Mouse (Mus musculus): ENCODE measurements around the gene Mier1. TPM values are rescaled to one million over a fixed set of nuclear protein-coding genes. Genes with fewer than 3 reads are reported as not detected.

Mier1 gene
- polyA plus RNA-seq, 1 experiment from 2014 or later, result 41.3 TPM

DNA sequence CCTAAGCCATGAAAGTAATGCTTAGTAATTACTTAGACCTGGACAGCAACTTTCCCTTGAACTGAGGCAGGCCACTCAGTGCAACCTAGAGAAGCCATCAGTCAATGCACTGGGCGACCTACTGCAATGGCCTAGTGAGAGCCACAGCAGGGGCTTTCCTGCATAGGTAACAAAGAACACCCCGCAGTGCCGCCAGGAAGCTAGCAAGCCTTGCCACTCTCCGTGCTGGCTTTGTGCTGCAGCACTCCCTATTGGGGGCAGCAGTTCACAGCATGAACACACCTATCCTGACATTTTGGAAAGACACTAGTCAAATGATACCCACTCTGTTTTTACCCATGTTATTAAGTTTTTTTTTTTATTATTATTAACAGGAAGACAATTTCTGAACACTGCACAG is 84.9 kb downstream of the Mier1 start:
- Histone ChIP-seq H3K9ac (ENCODE audit: low read depth, low read length) (no peak overlapping the region), H3K4me3 (ENCODE audit: low read depth, low read length) (no peak overlapping the region), H3K36me3 (ENCODE audit: control insufficient read depth, insufficient read depth, low read length) (peaks cover 8% of the 10 kb centered on the region; the same call in 1 of the 2 replicates), H3K27ac (ENCODE audit: low read depth, low read length) (no peak overlapping the region), H3K27me3 (replicated peaks; ENCODE audit: control insufficient read depth, insufficient read depth, low read length) (no peaks in the 10 kb centered on the region), H3K4me1 (replicated peaks; ENCODE audit: control insufficient read depth, insufficient read depth, low read length) (no peaks in the 10 kb centered on the region), H3K9me3 (ENCODE audit: control insufficient read depth, low read length) (no peaks in the 10 kb centered on the region), H3K4me2 (no peak overlapping the region)
- 56% methylated on average over 4 of the region's 4 CpGs for WGBS
- no peak for ATAC-seq (replicated peaks; ENCODE audit: low FRiP score)
- DNase-seq (ENCODE audit: low spot score), result no peak

DNA sequence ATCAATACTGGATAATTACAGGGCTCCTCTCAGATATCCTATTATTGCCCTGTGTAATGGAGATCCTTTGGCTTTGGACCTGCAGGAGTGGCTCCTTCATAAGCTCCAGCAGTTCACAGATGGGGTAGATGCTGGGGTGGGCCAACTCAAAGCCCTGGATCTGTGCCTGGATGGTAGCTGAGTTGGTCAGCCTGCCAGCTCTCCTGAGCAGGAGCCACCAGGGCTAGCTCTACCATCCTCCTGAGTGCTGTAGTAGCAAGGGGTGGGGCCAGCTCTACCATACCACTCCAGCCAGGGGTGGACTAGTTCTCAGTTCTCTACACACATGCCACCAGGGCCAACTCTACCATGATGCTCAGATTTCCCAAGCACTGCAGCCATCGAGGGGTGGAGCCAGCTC is 85.9 kb downstream of the Mier1 start:
- H3K9me3 ChIP-seq (ENCODE audit: control insufficient read depth, low read length), result no peaks in the 10 kb centered on the region
- H3K4me3 ChIP-seq (ENCODE audit: low read depth, low read length), result no peak overlapping the region
- ATAC-seq (replicated peaks; ENCODE audit: low FRiP score) (peak; percentile 31; the same call in 1 of the 2 replicates), DNase-seq (ENCODE audit: low spot score) (no peak)
- H3K4me1 ChIP-seq (replicated peaks; ENCODE audit: control insufficient read depth, insufficient read depth, low read length), result no peaks in the 10 kb centered on the region
- WGBS, result 83% methylated on average over 1 of the region's 1 CpGs
- H3K4me2 ChIP-seq, result no peak overlapping the region
- peaks cover 7% of the 10 kb centered on the region; the same call in 1 of the 2 replicates for H3K36me3 ChIP-seq (ENCODE audit: control insufficient read depth, insufficient read depth, low read length)
- no peak overlapping the region for H3K27ac ChIP-seq (ENCODE audit: low read depth, low read length)
- no peaks in the 10 kb centered on the region for H3K27me3 ChIP-seq (replicated peaks; ENCODE audit: control insufficient read depth, insufficient read depth, low read length)
- H3K9ac ChIP-seq (ENCODE audit: low read depth, low read length), result no peak overlapping the region

DNA sequence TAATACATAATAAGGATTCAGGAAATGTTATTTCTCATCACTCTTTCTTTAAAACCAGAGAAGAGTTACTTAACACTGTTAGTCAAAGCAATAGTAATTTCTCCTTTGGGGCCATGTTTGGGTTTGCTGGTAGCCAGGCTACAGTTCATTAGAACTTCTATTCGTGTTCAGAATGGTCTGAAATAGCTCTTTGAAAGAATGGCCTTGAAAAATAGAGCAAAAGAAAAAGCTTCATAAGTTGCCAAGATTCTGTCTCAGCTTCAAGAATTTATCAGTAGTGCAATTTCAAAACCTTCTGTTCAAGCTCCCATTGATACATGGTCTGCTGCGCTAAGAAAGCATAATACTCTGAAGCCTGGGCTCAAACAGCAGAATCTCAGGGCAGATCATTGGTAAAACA is 89.5 kb downstream of the Mier1 start:
- Histone ChIP-seq H3K9me3 (ENCODE audit: control insufficient read depth, low read length) (no peaks in the 10 kb centered on the region), H3K9ac (ENCODE audit: low read depth, low read length) (no peak overlapping the region), H3K27me3 (replicated peaks; ENCODE audit: control insufficient read depth, insufficient read depth, low read length) (no peaks in the 10 kb centered on the region), H3K27ac (ENCODE audit: low read depth, low read length) (no peak overlapping the region), H3K36me3 (ENCODE audit: control insufficient read depth, insufficient read depth, low read length) (peaks cover 6% of the 10 kb centered on the region), H3K4me3 (ENCODE audit: low read depth, low read length) (no peak overlapping the region), H3K4me1 (replicated peaks; ENCODE audit: control insufficient read depth, insufficient read depth, low read length) (no peaks in the 10 kb centered on the region), H3K4me2 (no peak overlapping the region)
- ATAC-seq (replicated peaks; ENCODE audit: low FRiP score) (no peak), DNase-seq (ENCODE audit: low spot score) (no peak)
- WGBS, result 90% methylated on average over 2 of the region's 2 CpGs

DNA sequence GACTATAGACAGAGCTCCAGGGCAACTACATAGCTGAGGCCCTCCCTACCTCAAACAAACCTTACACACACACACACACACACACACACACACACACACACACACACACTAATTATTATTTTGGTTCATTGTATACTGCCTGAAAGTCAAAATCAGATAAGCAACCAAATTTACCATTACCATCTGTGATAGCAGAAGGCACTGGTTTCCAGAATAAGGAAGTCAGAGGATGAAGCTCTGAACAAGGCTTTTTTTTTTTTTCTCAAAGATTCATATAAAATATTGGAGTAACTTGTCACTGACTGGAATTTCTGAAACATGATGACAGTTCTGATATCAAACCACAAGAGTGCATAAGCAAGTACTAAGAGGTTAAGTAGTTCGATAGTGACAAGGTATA is 94.4 kb downstream of the Mier1 start:
- ATAC-seq (replicated peaks; ENCODE audit: low FRiP score), result no peak
- Histone ChIP-seq H3K4me3 (ENCODE audit: low read depth, low read length) (no peak overlapping the region), H3K4me1 (replicated peaks; ENCODE audit: control insufficient read depth, insufficient read depth, low read length) (0 out of 2 replicates have a peak, but pooled peaks cover 3% of the 10 kb centered on the region), H3K36me3 (ENCODE audit: control insufficient read depth, insufficient read depth, low read length) (peaks cover 4% of the 10 kb centered on the region), H3K9me3 (ENCODE audit: control insufficient read depth, low read length) (no peaks in the 10 kb centered on the region), H3K27ac (ENCODE audit: low read depth, low read length) (no peak overlapping the region), H3K27me3 (replicated peaks; ENCODE audit: control insufficient read depth, insufficient read depth, low read length) (no peaks in the 10 kb centered on the region), H3K4me2 (no peak overlapping the region), H3K9ac (ENCODE audit: low read depth, low read length) (no peak overlapping the region)
- DNase-seq (ENCODE audit: low spot score), result no peak
- 82% methylated on average over 1 of the region's 1 CpGs for WGBS

DNA sequence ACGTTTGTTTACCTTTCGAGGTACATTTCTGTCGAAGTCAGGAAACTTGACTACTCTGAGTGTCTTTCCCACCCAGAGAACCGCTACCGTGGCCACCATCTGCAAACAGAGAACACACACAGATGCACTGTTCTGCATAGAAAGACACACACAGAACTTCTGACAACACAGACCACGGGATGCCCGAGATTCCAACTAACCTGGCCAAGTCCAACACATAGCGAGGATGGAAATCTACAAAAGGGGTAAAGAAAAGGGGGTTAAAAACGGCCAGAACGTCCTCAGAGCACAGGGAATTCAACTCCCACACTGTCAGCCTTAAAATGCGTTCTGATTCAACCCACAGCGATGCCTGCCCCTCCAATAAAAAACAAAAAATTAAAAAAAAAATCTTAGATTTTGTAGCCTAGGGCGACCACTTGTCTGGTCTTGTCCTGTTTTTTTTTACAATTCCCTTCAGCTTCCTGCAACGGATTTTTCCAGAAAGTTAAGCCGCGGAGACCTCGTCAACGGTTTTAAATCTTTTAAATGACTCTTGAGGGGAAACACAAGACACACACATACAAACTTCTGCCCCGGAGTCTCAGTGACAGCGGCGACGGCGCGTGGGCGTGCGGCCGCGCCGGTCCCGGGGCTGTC is 99.8 kb downstream of the Mier1 start:
- 4% methylated on average over 30 of the region's 30 CpGs for WGBS
- no peak for ATAC-seq (replicated peaks; ENCODE audit: low FRiP score)
- DNase-seq (ENCODE audit: low spot score), result peak; percentile 36

DNA sequence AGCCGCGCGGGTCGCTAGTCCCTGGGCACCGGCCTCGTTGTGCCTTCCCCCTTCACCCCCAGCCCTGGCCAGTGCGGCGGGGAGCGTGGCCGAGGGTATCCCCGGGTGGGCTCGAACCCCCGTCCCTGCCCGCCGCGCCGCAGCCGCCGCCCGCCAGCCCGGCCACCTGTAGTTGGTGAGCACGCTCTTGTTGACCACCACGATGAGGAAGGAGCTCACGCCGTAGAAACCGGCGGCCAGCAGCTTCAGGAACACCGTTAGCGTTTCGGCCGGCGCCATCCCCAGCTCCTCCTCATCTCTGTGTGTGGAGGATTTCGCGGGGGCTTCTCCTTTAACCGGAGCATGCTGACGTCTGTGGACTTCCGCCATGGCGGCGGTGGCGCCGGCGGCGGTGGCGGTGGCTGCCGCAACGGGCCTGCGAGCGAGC is 100.3 kb downstream of the Mier1 start:
- peak overlapping the region; percentile 99 for H3K9ac ChIP-seq (ENCODE audit: low read depth, low read length)
- peak overlapping the region; percentile 85 for H3K4me2 ChIP-seq
- H3K27ac ChIP-seq (ENCODE audit: low read depth, low read length), result peak overlapping the region; percentile 96
- no peaks in the 10 kb centered on the region for H3K27me3 ChIP-seq (replicated peaks; ENCODE audit: control insufficient read depth, insufficient read depth, low read length)
- peak; percentile 64 for ATAC-seq (replicated peaks; ENCODE audit: low FRiP score)
- H3K9me3 ChIP-seq (ENCODE audit: control insufficient read depth, low read length), result no peaks in the 10 kb centered on the region
- WGBS, result under 1% methylated on average over 48 of the region's 48 CpGs
- H3K4me3 ChIP-seq (ENCODE audit: low read depth, low read length), result peak overlapping the region; percentile 92
- no peaks in the 10 kb centered on the region; the same call in 1 of the 2 replicates for H3K36me3 ChIP-seq (ENCODE audit: control insufficient read depth, insufficient read depth, low read length)
- 0 out of 2 replicates have a peak, but pooled peaks cover 4% of the 10 kb centered on the region for H3K4me1 ChIP-seq (replicated peaks; ENCODE audit: control insufficient read depth, insufficient read depth, low read length)
- peak; percentile 79 for DNase-seq (ENCODE audit: low spot score)

More for the DNA sequence above, 99.8 kb downstream of the Mier1 start:
- H3K9me3 ChIP-seq (ENCODE audit: control insufficient read depth, low read length), result no peaks in the 10 kb centered on the region
- H3K9ac ChIP-seq (ENCODE audit: low read depth, low read length), result peak overlapping the region; percentile 99
- no peaks in the 10 kb centered on the region; the same call in 1 of the 2 replicates for H3K36me3 ChIP-seq (ENCODE audit: control insufficient read depth, insufficient read depth, low read length)
- peak overlapping the region; percentile 96 for H3K27ac ChIP-seq (ENCODE audit: low read depth, low read length)
- H3K4me1 ChIP-seq (replicated peaks; ENCODE audit: control insufficient read depth, insufficient read depth, low read length), result 0 out of 2 replicates have a peak, but pooled peaks cover 4% of the 10 kb centered on the region
- no peaks in the 10 kb centered on the region for H3K27me3 ChIP-seq (replicated peaks; ENCODE audit: control insufficient read depth, insufficient read depth, low read length)
- H3K4me3 ChIP-seq (ENCODE audit: low read depth, low read length), result peak overlapping the region; percentile 92
- H3K4me2 ChIP-seq, result peak overlapping the region; percentile 85

Other genes starting within 250 kb of the Mier1 start
- gene Tctex1d1, start 135.8 kb upstream of the Mier1 start, polyA plus RNA-seq (2014; fragmentation: Nextera tagmentation; extraction: Ambion mirVana), result 0.22 and 0.29 TPM in 2 replicates
- gene Insl5, start 87.5 kb upstream of the Mier1 start, polyA plus RNA-seq (2014; fragmentation: Nextera tagmentation; extraction: Ambion mirVana), result not detected in 2 replicates
- 2.0 TPM in 2 replicates for gene Wdr78, start 165 bp downstream of the Mier1 start, polyA plus RNA-seq (2014; fragmentation: Nextera tagmentation; extraction: Ambion mirVana)
- gene Slc35d1, start 100.8 kb downstream of the Mier1 start, polyA plus RNA-seq (2014; fragmentation: Nextera tagmentation; extraction: Ambion mirVana), result 15.4 and 16.8 TPM in 2 replicates
- gene 4921539E11Rik, start 176.5 kb downstream of the Mier1 start, polyA plus RNA-seq (2014; fragmentation: Nextera tagmentation; extraction: Ambion mirVana), result not detected in 2 replicates
- 23.5 TPM in 2 replicates for gene Oma1, start 199.4 kb downstream of the Mier1 start, polyA plus RNA-seq (2014; fragmentation: Nextera tagmentation; extraction: Ambion mirVana)